Mouse (Mus musculus) liver, postnatal 0 days (tissue): ENCODE measurements around the gene Men1. TPM values are rescaled to one million over a fixed set of nuclear protein-coding genes. Genes with fewer than 3 reads are reported as not detected.
"Not testable (repeated sequence)": the region's sequence is repeated elsewhere in the genome, so short reads cannot be mapped to it uniquely, and the experiment has no call there.

Experiments
- ATAC-seq: fragments of 200-750 bp; cut with Nextera tagmentation; 2 replicates; pipeline ENCODE4 v1.8.0; 2017; ENCODE audit warnings: mild to moderate bottlenecking, moderate library complexity
- DNase-seq: peaks from one replicate; pipeline ENCODE4 v3.0.0-alpha.2; 2016
- H3K27ac ChIP-seq: fragments of 300-500 bp; sonication (generic); 2 replicates; pipeline ENCODE4 v1.5.1; 2014; ENCODE audit warnings: antibody characterized with exemption, moderate library complexity, mild to moderate bottlenecking, low read depth
- H3K27me3 ChIP-seq: fragments of 300-500 bp; sonication (generic); 2 replicates; pipeline ENCODE4 v1.6.1; 2014; ENCODE audit warnings: low read length, control low read depth, mixed read lengths; ENCODE audit not compliant: insufficient read depth
- H3K36me3 ChIP-seq: fragments of 300-500 bp; sonication (generic); replicated peaks from 2 replicates; pipeline ENCODE4 v1.6.1; 2014; ENCODE audit warnings: mild to moderate bottlenecking, control low read depth, low read length, moderate library complexity, mixed read lengths; ENCODE audit not compliant: insufficient read depth
- H3K4me1 ChIP-seq: fragments of 300-500 bp; sonication (generic); 2 replicates; pipeline ENCODE4 v1.6.1; 2014; ENCODE audit warnings: antibody characterized with exemption, mild to moderate bottlenecking, control low read depth; ENCODE audit not compliant: insufficient read depth
- H3K4me2 ChIP-seq: fragments of 300-500 bp; sonication (generic); 2 replicates; pipeline ENCODE4 v1.6.1; 2014; ENCODE audit warnings: low read depth, mild to moderate bottlenecking, low read length, moderate library complexity, mixed read lengths
- H3K4me3 ChIP-seq: fragments of 300-500 bp; sonication (generic); 2 replicates; pipeline ENCODE4 v1.5.1; 2014; ENCODE audit warnings: low read depth, low read length
- H3K9ac ChIP-seq: fragments of 300-500 bp; sonication (generic); replicated peaks from 2 replicates; pipeline ENCODE4 v1.6.1; 2014; ENCODE audit warnings: mild to moderate bottlenecking, moderate library complexity
- H3K9me3 ChIP-seq: fragments of 300-500 bp; sonication (generic); 2 replicates; pipeline ENCODE4 v1.6.1; 2016; ENCODE audit warnings: mild to moderate bottlenecking, control low read depth, low read length, mixed read lengths
- CTCF ChIP-seq: sonication (generic); IDR thresholded peaks from 2 replicates; pipeline ENCODE4 v1.5.1; 2016; ENCODE audit warnings: antibody characterized with exemption, low read depth
- EP300 ChIP-seq: IDR thresholded peaks from 2 replicates; pipeline ENCODE4 v1.6.1; 2016; ENCODE audit warnings: antibody characterized with exemption, low read depth, mild to moderate bottlenecking
- WGBS: fragments of 180-500 bp; shearing (Covaris S2); extraction: QIAGEN DNeasy Blood & Tissue Kit; methylation state at CpG from one replicate; pipeline ENCODE4 v1.1.7; 2014; ENCODE audit not compliant: insufficient replicate concordance; 5-methylcytosine and 5-hydroxymethylcytosine counted together
- polyA plus RNA-seq: library from polyadenylated mRNA; unstranded; fragments of >200 nt; fragmentation: Nextera tagmentation; extraction: Ambion mirVana; gene quantifications from 2 replicates; pipeline ENCODE4 v1.2.1, GENCODE M21; 2015

Gene Men1
- polyA plus RNA-seq, 1 experiment from 2014 or later = 10.0 TPM

GRCm38 (mm10) chr19:6289696-6290238, 45.0 kb upstream of the Men1 start:
- peaks cover 28% of the 10 kb centered on the region for H3K36me3 ChIP-seq
- no peaks in the 10 kb centered on the region for H3K27me3 ChIP-seq
- TF ChIP-seq CTCF = peak; percentile 38; the same call in 1 of the 2 replicates
- no peak for TF ChIP-seq EP300
- no peak overlapping the region for H3K4me3 ChIP-seq
- H3K4me1 ChIP-seq = peaks cover 53% of the 10 kb centered on the region
- no peak overlapping the region for H3K4me2 ChIP-seq
- no peaks in the 10 kb centered on the region for H3K9me3 ChIP-seq
- 79% methylated on average over 14 of the region's 14 CpGs for WGBS
- no peak overlapping the region for H3K9ac ChIP-seq
- DNase-seq = no peak
- no peak overlapping the region for H3K27ac ChIP-seq
- no peak for ATAC-seq

- H3K4me1 ChIP-seq = peaks cover 43% of the 10 kb centered on the region
- H3K4me3 ChIP-seq, ATAC-seq, H3K27me3 ChIP-seq, DNase-seq, H3K9me3 ChIP-seq: not testable (repeated sequence)
- peak overlapping the region; percentile 24; the same call in 1 of the 2 replicates for H3K4me2 ChIP-seq
- peak overlapping the region; percentile 52; the same call in 1 of the 2 replicates for H3K9ac ChIP-seq
- peaks cover 36% of the 10 kb centered on the region for H3K36me3 ChIP-seq
- peak overlapping the region; percentile 92 for H3K27ac ChIP-seq
- 80% methylated on average over 5 of the region's 6 CpGs for WGBS
Observed at GRCm38 (mm10) chr19:6290720-6291116, 44.1 kb upstream of the Men1 start.

- Histone ChIP-seq H3K4me3 (no peak overlapping the region), H3K4me2 (peak overlapping the region; percentile 24), H3K9ac (peak overlapping the region; percentile 52), H3K36me3 (peaks cover 40% of the 10 kb centered on the region), H3K27me3 (no peaks in the 10 kb centered on the region), H3K4me1 (peaks cover 41% of the 10 kb centered on the region), H3K9me3 (no peaks in the 10 kb centered on the region), H3K27ac (peak overlapping the region; percentile 92)
- TF ChIP-seq CTCF (no peak), EP300 (no peak)
- 59% methylated on average over 10 of the region's 10 CpGs for WGBS
- ATAC-seq (peak; percentile 84), DNase-seq (peak; percentile 53)
Observed at GRCm38 (mm10) chr19:6291117-6291781, 43.5 kb upstream of the Men1 start.

- H3K36me3 ChIP-seq = peaks cover 42% of the 10 kb centered on the region
- no peak for ATAC-seq
- no peak overlapping the region for H3K4me3 ChIP-seq
- H3K27me3 ChIP-seq = no peaks in the 10 kb centered on the region
- no peak for TF ChIP-seq CTCF
- TF ChIP-seq EP300 = no peak
- H3K4me2 ChIP-seq = no peak overlapping the region
- H3K9ac ChIP-seq = no peak overlapping the region
- no peak for DNase-seq
- no peaks in the 10 kb centered on the region for H3K9me3 ChIP-seq
- H3K27ac ChIP-seq = peak overlapping the region; percentile 92
- peaks cover 42% of the 10 kb centered on the region for H3K4me1 ChIP-seq
- WGBS = 76% methylated on average over 5 of the region's 5 CpGs
Observed at GRCm38 (mm10) chr19:6292262-6292661, 42.5 kb upstream of the Men1 start.

- Histone ChIP-seq H3K4me1 (peaks cover 56% of the 10 kb centered on the region), H3K9ac (no peak overlapping the region), H3K4me2 (no peak overlapping the region), H3K9me3 (no peaks in the 10 kb centered on the region), H3K4me3 (no peak overlapping the region), H3K36me3 (peaks cover 58% of the 10 kb centered on the region), H3K27ac (no peak overlapping the region), H3K27me3 (no peaks in the 10 kb centered on the region)
- TF ChIP-seq CTCF (no peak), EP300 (no peak)
- no peak for ATAC-seq
- 87% methylated on average over 17 of the region's 17 CpGs for WGBS
- no peak for DNase-seq
Observed at GRCm38 (mm10) chr19:6294301-6294700, 40.5 kb upstream of the Men1 start.

GRCm38 (mm10) chr19:6296551-6297210, 38.1 kb upstream of the Men1 start:
- peak overlapping the region; percentile 88 for H3K27ac ChIP-seq
- DNase-seq (no peak), ATAC-seq (peak; percentile 12; the same call in 1 of the 2 replicates)
- peaks cover 59% of the 10 kb centered on the region for H3K36me3 ChIP-seq
- H3K4me1 ChIP-seq = peaks cover 60% of the 10 kb centered on the region
- no peaks in the 10 kb centered on the region for H3K9me3 ChIP-seq
- no peaks in the 10 kb centered on the region for H3K27me3 ChIP-seq
- H3K4me3 ChIP-seq = no peak overlapping the region
- peak overlapping the region; percentile 51 for H3K9ac ChIP-seq
- no peak for TF ChIP-seq CTCF
- no peak for TF ChIP-seq EP300
- WGBS = 71% methylated on average over 5 of the region's 5 CpGs
- peak overlapping the region; percentile 45 for H3K4me2 ChIP-seq
